Mouse (Mus musculus): ENCODE measurements at regions not wholly inside any gene's neighbourhood (a gene's known extent, or its start where the extent isn't known, plus 50 kb on each side); places are given as distances from the start of the nearest gene placed in this dataset.

DNA sequence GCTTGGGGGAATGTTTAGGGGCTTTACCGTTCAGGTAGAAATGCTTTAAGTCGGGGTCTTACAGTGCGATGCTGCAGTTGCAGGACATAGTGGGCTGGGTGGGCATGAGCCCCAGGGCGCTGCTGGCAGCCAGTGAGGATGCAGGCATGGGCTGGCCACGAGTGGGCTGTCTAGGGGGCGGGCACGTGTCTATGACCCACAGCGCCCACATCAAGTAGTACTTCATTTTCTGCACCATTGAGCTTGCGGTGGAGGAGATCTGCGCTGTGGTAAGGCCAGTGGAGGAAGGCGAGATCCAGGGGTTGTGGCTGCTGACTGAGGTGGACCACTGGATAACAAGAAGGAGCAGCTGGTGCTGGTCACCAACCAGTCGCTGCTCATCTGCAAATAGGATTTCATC lies 52.4 kb upstream of the Olfr291 start:
- TF ChIP-seq GATA1 (IDR thresholded peaks at IDR 0.05; ENCODE audit: borderline replicate concordance, low read length) (no peak), FLI1 (IDR thresholded peaks at IDR 0.05; ENCODE audit: low read length) (no peak)

Measured in megakaryocyte, embryonic 14.5 days (primary cell).